Mouse (Mus musculus) cortical plate, adult 2 months (tissue): ENCODE measurements around the gene Pla2g5. TPM values are rescaled to one million over a fixed set of nuclear protein-coding genes. Genes with fewer than 3 reads are reported as not detected.

ENCODE experiments used
- H3K27ac ChIP-seq: fragments of 200-500 bp; 2 replicates; pipeline ENCODE4 v1.5.1; 2012; ENCODE audit warnings: low read length, control low read depth, inconsistent platforms; ENCODE audit not compliant: insufficient read depth
- H3K4me1 ChIP-seq: fragments of 200-500 bp; 2 replicates; pipeline ENCODE4 v1.6.1; 2011; ENCODE audit warnings: low read length; ENCODE audit not compliant: control insufficient read depth, insufficient read depth
- H3K4me3 ChIP-seq: fragments of 200-500 bp; 2 replicates; pipeline ENCODE4 v1.5.1; 2011; ENCODE audit warnings: mild to moderate bottlenecking, low read length, control low read depth; ENCODE audit not compliant: insufficient read depth
- CTCF ChIP-seq: fragments of 200-500 bp; IDR thresholded peaks from 2 replicates; pipeline ENCODE4 v1.5.1; 2011; ENCODE audit warnings: mild to moderate bottlenecking, control low read depth, low read length; ENCODE audit not compliant: insufficient read depth; ENCODE audit errors: extremely low read depth
- POLR2A ChIP-seq: fragments of 200-500 bp; IDR thresholded peaks from 2 replicates; pipeline ENCODE4 v1.6.1; 2011; ENCODE audit warnings: mild to moderate bottlenecking, low read length, control low read depth; ENCODE audit not compliant: insufficient read depth; ENCODE audit errors: extremely low read depth
- polyA plus RNA-seq: library from polyadenylated mRNA; depleted of rRNA; stranded (reverse); fragments of >200 nt; gene quantifications from 2 replicates; pipeline ENCODE4 v1.2.3, GENCODE M21; 2012

Pla2g5 gene
- polyA plus RNA-seq, 1 experiment = 4.2 TPM

DNA sequence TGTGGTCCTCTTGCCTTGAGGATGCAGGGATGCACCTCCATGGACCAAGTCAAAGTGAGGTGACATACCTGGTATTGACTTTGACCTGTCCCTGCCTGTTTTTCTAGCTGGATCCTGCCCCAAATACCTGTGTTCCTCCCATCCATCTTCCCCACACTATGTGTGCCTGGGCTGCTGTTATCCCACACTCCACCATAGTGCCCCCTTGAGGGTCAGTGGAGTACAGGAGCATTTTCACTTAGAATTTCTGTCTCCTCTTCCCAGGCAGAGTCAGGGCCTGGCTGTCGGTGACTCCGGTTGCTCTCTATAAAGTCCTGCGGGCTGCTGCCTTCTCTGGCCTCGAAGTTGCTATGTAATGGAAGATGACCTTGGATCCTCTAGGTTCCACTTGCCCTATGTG lies 77.6 kb downstream of the Pla2g5 start:
- TF ChIP-seq CTCF = 0 out of 2 replicates have a peak, but pooled peaks have one; percentile 11
- TF ChIP-seq POLR2A = no peak
- Histone ChIP-seq H3K27ac (no peak overlapping the region), H3K4me3 (no peak overlapping the region), H3K4me1 (peaks cover 7% of the 10 kb centered on the region)

DNA sequence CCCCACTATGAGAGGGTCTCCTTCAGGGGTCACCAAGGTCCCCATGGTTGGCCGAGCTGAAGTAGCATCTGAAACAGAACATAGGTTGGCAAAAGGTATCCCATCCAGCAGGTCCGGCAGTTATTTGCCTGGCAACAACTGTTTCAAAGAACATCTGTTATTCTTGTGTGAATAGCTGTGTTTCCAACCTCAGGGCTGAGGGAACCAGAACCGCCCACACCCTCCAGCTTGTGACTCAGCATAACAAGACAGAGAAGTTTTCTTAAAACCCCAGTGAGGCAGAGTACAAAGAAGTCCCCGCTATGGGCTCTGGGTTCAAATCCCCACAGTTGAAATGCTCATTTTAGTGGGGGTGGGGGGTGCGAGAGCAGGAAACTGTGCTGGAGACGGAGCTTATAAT lies 81.2 kb downstream of the Pla2g5 start:
- H3K4me3 ChIP-seq = no peak overlapping the region
- no peak overlapping the region for H3K27ac ChIP-seq
- TF ChIP-seq POLR2A (no peak), CTCF (no peak)
- peaks cover 2% of the 10 kb centered on the region; the same call in 1 of the 2 replicates for H3K4me1 ChIP-seq

DNA sequence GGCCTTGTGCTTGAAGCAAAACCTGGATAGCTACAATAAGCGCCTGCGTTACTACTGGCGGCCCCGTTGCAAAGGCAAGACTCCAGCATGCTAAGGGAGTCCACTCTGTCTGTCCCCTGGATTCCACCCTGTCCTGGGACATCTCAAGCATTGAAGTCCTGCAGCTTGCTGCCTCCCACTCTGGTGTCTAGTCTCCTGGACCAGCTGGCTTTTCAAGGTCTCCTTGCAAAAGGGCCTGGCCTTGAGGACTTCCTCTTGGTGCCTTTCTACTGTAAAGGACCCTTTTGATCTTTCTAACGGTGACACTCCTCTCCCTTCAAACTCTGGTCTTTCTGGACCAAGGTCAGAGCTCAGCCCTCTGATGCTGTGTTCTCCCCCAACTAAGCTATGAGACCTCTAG lies 83.0 kb downstream of the Pla2g5 start:
- no peak overlapping the region for H3K27ac ChIP-seq
- no peak for TF ChIP-seq CTCF
- no peak for TF ChIP-seq POLR2A
- no peak overlapping the region for H3K4me3 ChIP-seq
- H3K4me1 ChIP-seq = no peaks in the 10 kb centered on the region

DNA sequence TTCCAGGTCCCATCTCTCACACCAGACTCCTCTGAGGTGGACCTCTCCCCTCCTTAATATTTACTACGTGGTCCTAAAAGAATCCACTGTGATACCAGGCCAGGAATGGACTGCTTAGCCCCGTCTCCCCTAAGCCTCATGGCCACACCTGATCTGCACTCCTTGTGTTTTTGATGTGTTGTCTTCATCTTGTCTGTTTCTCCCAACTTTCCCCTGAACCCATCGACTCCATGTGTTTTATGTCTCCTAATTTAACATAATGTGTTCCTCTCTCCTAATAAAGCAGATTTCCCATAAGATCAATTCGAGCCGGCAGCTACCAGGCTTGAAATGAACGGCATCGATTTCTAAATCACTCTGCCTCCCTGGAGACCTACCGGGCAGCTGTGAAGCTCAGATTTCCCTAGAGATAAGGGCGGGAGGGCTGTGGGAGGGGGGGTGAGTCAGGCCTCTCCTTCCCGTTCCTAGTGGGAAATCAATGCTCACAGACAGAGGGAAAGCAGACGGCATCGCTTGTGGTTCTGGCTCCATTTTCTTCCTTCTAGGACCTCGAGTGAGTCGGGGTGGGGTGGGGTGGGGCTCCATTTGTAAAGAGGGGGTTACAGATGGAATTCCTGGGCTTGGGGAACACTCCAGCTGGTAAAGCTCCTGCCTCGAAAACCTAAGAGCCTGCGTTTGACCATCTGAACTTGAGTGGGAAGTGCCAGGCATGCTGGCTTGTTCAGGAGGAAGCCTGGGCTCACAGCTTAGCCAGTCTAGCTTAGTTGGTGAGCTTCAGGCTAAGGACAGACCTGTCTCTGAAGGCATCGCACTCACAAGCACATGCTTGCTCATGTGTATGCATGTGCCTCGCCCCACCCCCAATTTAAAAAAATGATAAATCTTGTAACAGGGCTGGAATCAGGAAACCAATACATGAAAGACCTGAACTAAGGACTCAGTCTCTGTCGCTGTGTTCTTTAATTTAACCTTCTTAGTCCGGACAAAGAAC lies 85.6 kb downstream of the Pla2g5 start:
- TF ChIP-seq POLR2A = no peak
- TF ChIP-seq CTCF = no peak
- no peak overlapping the region for H3K4me3 ChIP-seq
- no peak overlapping the region for H3K27ac ChIP-seq
- no peaks in the 10 kb centered on the region for H3K4me1 ChIP-seq

DNA sequence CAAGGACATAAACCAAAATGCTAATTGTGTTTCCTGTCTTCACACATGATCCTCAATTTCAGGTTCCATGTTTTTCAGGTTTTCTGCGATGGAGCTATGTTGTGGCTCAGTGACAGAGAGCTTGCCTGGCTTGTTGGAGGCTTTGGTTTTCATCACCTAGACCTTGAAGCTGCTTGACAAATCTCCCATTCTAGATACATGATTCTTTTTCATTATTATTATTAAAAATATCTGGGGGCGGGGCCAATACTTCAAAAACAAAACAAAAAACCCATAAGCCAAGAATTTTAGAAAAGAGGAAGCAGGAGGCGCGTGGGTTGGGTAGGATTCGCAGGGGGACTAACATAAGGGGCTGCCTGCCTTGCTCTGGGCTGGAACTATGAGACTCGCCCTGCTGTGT lies 87.8 kb downstream of the Pla2g5 start, which contains the start of gene Pla2g2d:
Pla2g2d (plus strand) TSS at position 301 of the 400 bp plus-strand sequence.
- Histone ChIP-seq H3K4me1 (no peaks in the 10 kb centered on the region), H3K4me3 (no peak within 1 kb of the TSS), H3K27ac (no peak within 1 kb of the TSS)
- TF ChIP-seq POLR2A (no peak), CTCF (no peak)

DNA sequence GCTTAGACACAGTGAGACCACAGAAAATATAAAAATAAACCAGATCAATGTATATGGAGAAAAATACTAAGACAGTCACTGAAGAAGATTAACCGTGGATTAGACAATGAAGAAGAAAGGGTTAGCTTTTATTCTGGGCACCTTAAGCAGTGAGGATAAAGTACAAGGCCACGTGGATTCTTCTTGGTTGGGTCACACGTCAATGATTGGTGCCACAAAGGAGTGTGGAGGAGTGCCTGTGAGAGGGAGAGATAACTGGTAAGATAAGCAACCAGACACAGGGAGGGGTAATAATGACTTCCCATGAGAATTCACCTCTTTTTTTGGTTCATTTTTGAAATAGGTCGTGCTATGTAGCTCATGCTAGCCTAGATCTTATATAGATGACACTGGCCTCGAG lies 90.9 kb downstream of the Pla2g5 start:
- Histone ChIP-seq H3K4me1 (no peaks in the 10 kb centered on the region), H3K4me3 (no peak overlapping the region), H3K27ac (no peak overlapping the region)
- TF ChIP-seq POLR2A (no peak), CTCF (no peak)

DNA sequence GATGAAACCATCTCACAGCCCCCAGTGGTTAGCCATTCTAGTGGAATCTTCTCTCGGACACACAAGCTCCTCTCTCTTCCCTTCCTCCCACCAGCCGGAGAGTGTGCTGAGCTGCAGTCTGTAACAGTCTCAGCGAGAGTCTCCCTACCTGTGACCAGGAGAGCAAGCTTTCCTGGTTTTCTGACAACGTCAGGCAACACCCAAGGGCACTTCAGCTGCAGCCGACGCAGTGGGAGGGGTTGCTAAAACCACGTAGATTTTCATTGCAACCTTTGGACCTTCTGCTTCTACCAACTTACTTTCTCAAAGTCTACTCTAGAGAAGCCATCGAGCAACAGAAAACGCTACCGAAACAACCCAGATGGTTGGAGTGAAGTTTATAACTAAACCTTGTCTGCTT lies 91.3 kb downstream of the Pla2g5 start:
- Histone ChIP-seq H3K27ac (no peak overlapping the region), H3K4me3 (no peak overlapping the region), H3K4me1 (no peaks in the 10 kb centered on the region)
- TF ChIP-seq CTCF = no peak
- TF ChIP-seq POLR2A = no peak

DNA sequence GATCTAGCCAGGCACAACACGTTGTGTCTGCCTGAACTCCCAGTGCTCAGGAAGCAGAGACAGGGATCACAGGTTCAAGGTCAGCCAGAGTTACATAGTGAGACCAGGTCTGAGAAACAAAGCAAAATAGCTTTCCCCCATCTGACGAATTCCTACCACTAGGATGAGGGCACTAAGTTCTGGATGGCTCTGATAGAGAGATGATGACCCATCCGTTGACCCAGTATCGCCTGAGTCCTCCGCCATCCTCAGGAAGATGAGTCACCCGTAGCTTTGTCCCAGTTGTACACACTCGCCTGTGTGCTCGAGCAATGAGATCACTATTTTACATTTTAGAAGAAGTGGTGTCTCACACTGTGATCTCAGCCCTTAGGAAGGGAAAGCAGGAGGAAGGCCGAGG lies 101.0 kb downstream of the Pla2g5 start:
- TF ChIP-seq CTCF = no peak
- TF ChIP-seq POLR2A = no peak
- H3K4me1 ChIP-seq = no peaks in the 10 kb centered on the region
- H3K27ac ChIP-seq = no peak overlapping the region
- H3K4me3 ChIP-seq = no peak overlapping the region

DNA sequence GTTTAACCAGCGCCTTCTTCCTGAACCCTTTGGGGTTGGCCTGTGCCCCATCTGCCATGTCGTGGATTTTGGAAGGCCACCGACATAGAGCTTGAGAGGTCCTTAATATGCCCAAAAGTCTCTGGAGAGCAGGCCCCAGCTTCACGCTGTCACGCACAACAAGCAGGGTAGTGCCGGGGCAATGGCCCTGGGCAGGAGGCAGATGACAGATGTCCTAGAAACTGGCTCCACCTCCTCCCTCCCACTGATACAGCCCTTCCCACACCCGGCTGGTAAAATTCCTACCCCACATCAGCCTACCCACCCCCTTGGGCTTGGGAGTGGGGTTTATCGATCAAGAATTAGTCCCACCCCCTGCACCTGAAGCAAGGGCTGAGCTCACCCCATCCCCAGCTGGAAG lies 105.9 kb downstream of the Pla2g5 start, which contains the start of gene Pla2g2f:
Pla2g2f (minus strand) TSS at position 211 of the 400 bp plus-strand sequence.
- H3K4me1 ChIP-seq = peaks cover 5% of the 10 kb centered on the region
- no peak within 1 kb of the TSS for H3K27ac ChIP-seq
- TF ChIP-seq CTCF (no peak), POLR2A (no peak)
- no peak within 1 kb of the TSS for H3K4me3 ChIP-seq

DNA sequence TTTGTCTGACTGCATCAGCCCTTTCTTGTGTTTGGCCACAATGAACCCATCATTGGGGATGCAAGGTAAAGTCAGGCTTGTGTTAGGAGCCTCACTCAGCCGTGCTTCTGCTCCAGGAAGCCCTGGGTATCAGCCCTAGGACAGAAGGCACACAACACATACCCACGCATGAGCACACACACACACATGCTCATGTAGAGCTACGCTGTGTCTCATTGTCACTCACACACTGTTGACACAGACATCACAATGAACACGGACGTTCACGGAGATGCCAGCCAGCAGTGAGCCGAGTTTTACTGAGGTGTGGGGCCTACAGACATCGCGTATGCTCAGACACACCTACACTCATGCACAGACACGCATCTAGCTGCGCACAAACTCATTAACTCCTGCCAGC lies 107.3 kb downstream of the Pla2g5 start:
- no peak overlapping the region for H3K4me3 ChIP-seq
- no peak overlapping the region for H3K27ac ChIP-seq
- H3K4me1 ChIP-seq = peaks cover 5% of the 10 kb centered on the region
- TF ChIP-seq POLR2A (no peak), CTCF (no peak)
